Mouse (Mus musculus) hindbrain, embryonic 16.5 days (tissue): ENCODE data around the gene Limch1. TPM values are rescaled to one million over a fixed set of nuclear protein-coding genes. Genes with fewer than 3 reads are reported as not detected.

Experiments used
- ATAC-seq: fragments of 200-750 bp; cut with Nextera tagmentation; 2 replicates; pipeline ENCODE4 v1.8.0; 2017; ENCODE audit warnings: moderate TSS enrichment, moderate library complexity
- H3K27ac ChIP-seq: fragments of 300-500 bp; sonication (generic); 2 replicates; pipeline ENCODE4 v1.5.1; 2014; ENCODE audit warnings: low read depth, mild to moderate bottlenecking, control low read depth, low read length, moderate library complexity
- H3K27me3 ChIP-seq: fragments of 300-500 bp; sonication (generic); replicated peaks from 2 replicates; pipeline ENCODE4 v1.6.1; 2014; ENCODE audit warnings: low read length; ENCODE audit not compliant: control insufficient read depth, insufficient read depth
- H3K36me3 ChIP-seq: fragments of 300-500 bp; sonication (generic); 2 replicates; pipeline ENCODE4 v1.6.1; 2014; ENCODE audit warnings: mild to moderate bottlenecking, low read length, moderate library complexity, mixed read lengths; ENCODE audit not compliant: control insufficient read depth, insufficient read depth
- H3K4me1 ChIP-seq: fragments of 300-500 bp; sonication (generic); 2 replicates; pipeline ENCODE4 v1.6.1; 2014; ENCODE audit warnings: low read depth, low read length; ENCODE audit not compliant: control insufficient read depth, insufficient read depth
- H3K4me2 ChIP-seq: fragments of 300-500 bp; sonication (generic); 2 replicates; pipeline ENCODE4 v1.6.1; 2014; ENCODE audit warnings: mild to moderate bottlenecking, low read length, control low read depth, moderate library complexity
- H3K4me3 ChIP-seq: fragments of 300-500 bp; sonication (generic); 2 replicates; pipeline ENCODE4 v1.5.1; 2014; ENCODE audit warnings: mild to moderate bottlenecking, low read length, control low read depth, moderate library complexity
- H3K9ac ChIP-seq: fragments of 300-500 bp; sonication (generic); 2 replicates; pipeline ENCODE4 v1.6.1; 2014; ENCODE audit warnings: low read depth, mild to moderate bottlenecking, control low read depth, low read length, moderate library complexity
- H3K9me3 ChIP-seq: fragments of 300-500 bp; sonication (generic); 2 replicates; pipeline ENCODE4 v1.6.1; 2014; ENCODE audit warnings: mild to moderate bottlenecking, low read length, moderate library complexity; ENCODE audit not compliant: control insufficient read depth
- WGBS: fragments of 180-500 bp; shearing (Covaris S2); extraction: QIAGEN DNeasy Blood & Tissue Kit; methylation state at CpG from one replicate; pipeline ENCODE4 v1.1.7; 2014; 5-methylcytosine and 5-hydroxymethylcytosine counted together
- polyA plus RNA-seq: library from polyadenylated mRNA; unstranded; fragments of >200 nt; fragmentation: Nextera tagmentation; extraction: Ambion mirVana; gene quantifications from 2 replicates; pipeline ENCODE4 v1.2.1, GENCODE M21; 2015

Gene Limch1
- polyA plus RNA-seq, 1 experiment from 2014 or later: 48.4 TPM

GRCm38 (mm10) chr5:66933134-66933804 is 187.6 kb downstream of the Limch1 start:
- ATAC-seq: no peak
- Histone ChIP-seq H3K4me2 (no peak overlapping the region), H3K4me1 (no peaks in the 10 kb centered on the region), H3K4me3 (no peak overlapping the region), H3K9ac (no peak overlapping the region), H3K27ac (no peak overlapping the region), H3K9me3 (no peaks in the 10 kb centered on the region), H3K36me3 (no peaks in the 10 kb centered on the region), H3K27me3 (no peaks in the 10 kb centered on the region)
- whole genome bisulfite sequencing: 74% methylated on average over 10 of the region's 10 CpGs

GRCm38 (mm10) chr5:66934585-66934984 is 189.0 kb downstream of the Limch1 start:
- no peak for ATAC-seq
- Histone ChIP-seq H3K27me3 (no peaks in the 10 kb centered on the region), H3K9me3 (no peaks in the 10 kb centered on the region), H3K9ac (no peak overlapping the region), H3K4me1 (no peaks in the 10 kb centered on the region), H3K27ac (no peak overlapping the region), H3K36me3 (no peaks in the 10 kb centered on the region), H3K4me3 (no peak overlapping the region), H3K4me2 (no peak overlapping the region)
- 96% methylated on average over 3 of the region's 3 CpGs for WGBS

- Histone ChIP-seq H3K9ac (no peak overlapping the region), H3K4me1 (no peaks in the 10 kb centered on the region), H3K4me2 (no peak overlapping the region), H3K9me3 (no peaks in the 10 kb centered on the region), H3K4me3 (no peak overlapping the region), H3K27ac (no peak overlapping the region), H3K27me3 (no peaks in the 10 kb centered on the region), H3K36me3 (no peaks in the 10 kb centered on the region)
- WGBS: 46% methylated on average over 9 of the region's 9 CpGs
- ATAC-seq: no peak
These were observed 191.7 kb downstream of the Limch1 start for GRCm38 (mm10) chr5:66937376-66937775.

GRCm38 (mm10) chr5:66941710-66942450 is 196.3 kb downstream of the Limch1 start:
- Histone ChIP-seq H3K9ac (no peak overlapping the region), H3K27me3 (no peaks in the 10 kb centered on the region), H3K4me1 (no peaks in the 10 kb centered on the region), H3K9me3 (no peaks in the 10 kb centered on the region), H3K4me2 (no peak overlapping the region), H3K36me3 (no peaks in the 10 kb centered on the region), H3K4me3 (no peak overlapping the region), H3K27ac (no peak overlapping the region)
- WGBS: 69% methylated on average over 8 of the region's 8 CpGs
- ATAC-seq: no peak

GRCm38 (mm10) chr5:66942922-66943321 is 197.3 kb downstream of the Limch1 start:
- no peaks in the 10 kb centered on the region for H3K4me1 ChIP-seq
- no peak for ATAC-seq
- H3K9ac ChIP-seq: no peak overlapping the region
- no peaks in the 10 kb centered on the region for H3K9me3 ChIP-seq
- no peaks in the 10 kb centered on the region for H3K27me3 ChIP-seq
- 94% methylated on average over 2 of the region's 2 CpGs for WGBS
- H3K36me3 ChIP-seq: no peaks in the 10 kb centered on the region
- H3K27ac ChIP-seq: no peak overlapping the region
- H3K4me2 ChIP-seq: no peak overlapping the region
- H3K4me3 ChIP-seq: no peak overlapping the region

GRCm38 (mm10) chr5:66943521-66943920 is 197.9 kb downstream of the Limch1 start:
- no peaks in the 10 kb centered on the region for H3K9me3 ChIP-seq
- 49% methylated on average over 7 of the region's 7 CpGs for WGBS
- ATAC-seq: no peak
- no peak overlapping the region for H3K27ac ChIP-seq
- H3K4me2 ChIP-seq: no peak overlapping the region
- H3K36me3 ChIP-seq: no peaks in the 10 kb centered on the region
- no peak overlapping the region for H3K9ac ChIP-seq
- H3K4me1 ChIP-seq: peaks cover 3% of the 10 kb centered on the region; the same call in 1 of the 2 replicates
- H3K27me3 ChIP-seq: no peaks in the 10 kb centered on the region
- no peak overlapping the region for H3K4me3 ChIP-seq

- Histone ChIP-seq H3K4me2 (no peak overlapping the region), H3K9ac (no peak overlapping the region)
- ATAC-seq: peak; percentile 67
These were observed 202.3 kb downstream of the Limch1 start for GRCm38 (mm10) chr5:66947958-66948357.

GRCm38 (mm10) chr5:66949098-66949692 is 203.6 kb downstream of the Limch1 start:
- Histone ChIP-seq H3K4me3 (no peak overlapping the region), H3K9me3 (0 out of 2 replicates have a peak, but pooled peaks cover 3% of the 10 kb centered on the region), H3K27me3 (no peaks in the 10 kb centered on the region), H3K27ac (no peak overlapping the region), H3K9ac (no peak overlapping the region), H3K4me1 (peaks cover 7% of the 10 kb centered on the region), H3K36me3 (no peaks in the 10 kb centered on the region), H3K4me2 (no peak overlapping the region)
- WGBS: 48% methylated on average over 8 of the region's 8 CpGs
- ATAC-seq: no peak

More at GRCm38 (mm10) chr5:66947958-66948357, 202.3 kb downstream of the Limch1 start:
- Histone ChIP-seq H3K9me3 (0 out of 2 replicates have a peak, but pooled peaks cover 3% of the 10 kb centered on the region), H3K4me1 (peaks cover 7% of the 10 kb centered on the region), H3K4me3 (no peak overlapping the region), H3K27me3 (no peaks in the 10 kb centered on the region), H3K36me3 (no peaks in the 10 kb centered on the region), H3K27ac (peak overlapping the region; percentile 56; the same call in 1 of the 2 replicates)
- 51% methylated on average over 6 of the region's 6 CpGs for WGBS

- H3K27me3 ChIP-seq: no peaks in the 10 kb centered on the region
- 0 out of 2 replicates have a peak, but pooled peaks cover 3% of the 10 kb centered on the region for H3K9me3 ChIP-seq
- ATAC-seq: no peak
- no peak overlapping the region for H3K4me3 ChIP-seq
- WGBS: 73% methylated on average over 3 of the region's 3 CpGs
- no peak overlapping the region for H3K9ac ChIP-seq
- peaks cover 5% of the 10 kb centered on the region for H3K4me1 ChIP-seq
- H3K4me2 ChIP-seq: no peak overlapping the region
- H3K27ac ChIP-seq: no peak overlapping the region
- no peaks in the 10 kb centered on the region for H3K36me3 ChIP-seq
These were observed 207.7 kb downstream of the Limch1 start for GRCm38 (mm10) chr5:66953375-66953774.
